Mouse (Mus musculus) erythroblast, embryonic 14.5 days (primary cell): Measurements from ENCODE around the gene Nkain2.

ENCODE experiments used
- GATA1 ChIP-seq: IDR thresholded peaks from 2 replicates; pipeline ENCODE4 v1.6.1; 2012; ENCODE audit warnings: low read length, inconsistent platforms, mixed read lengths
- TAL1 ChIP-seq: IDR thresholded peaks from 3 replicates; pipeline ENCODE4 v1.6.1; 2012; ENCODE audit warnings: low read length, inconsistent platforms, mixed read lengths

DNA sequence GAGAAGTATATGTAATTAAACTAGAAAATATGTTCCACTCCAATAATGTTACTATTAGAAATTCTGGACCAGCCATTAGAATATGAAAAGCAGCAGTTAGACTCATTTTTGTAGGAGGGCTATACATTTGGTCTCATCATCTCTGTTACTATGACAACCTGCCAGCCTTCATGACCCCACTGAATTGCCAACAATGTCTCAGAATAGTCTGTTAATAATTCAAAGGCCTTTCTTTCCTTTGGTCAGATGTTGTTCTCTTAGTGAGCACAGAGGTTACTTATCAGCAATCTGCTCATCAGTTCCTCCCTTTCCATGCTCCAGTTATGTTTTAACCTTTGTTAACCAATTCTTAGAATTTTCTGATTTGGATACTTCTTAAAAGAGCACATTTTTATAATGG is 251.1 kb downstream of the Nkain2 start:
- TF ChIP-seq GATA1 (no peak), TAL1 (no peak)
